Mouse (Mus musculus) MN1 (cell line): ENCODE results near the gene Lefty2.
A peak's percentile ranks its signal among the peaks of the same experiment; 100 is the strongest.
"Not testable (repeated sequence)": the region's sequence is repeated elsewhere in the genome, so short reads cannot be mapped to it uniquely, and the experiment has no call there.

ENCODE experiments used
- DNase-seq: peaks from one replicate; pipeline ENCODE4 v3.0.0-alpha.2; 2016; ENCODE audit warnings: low spot score

Lefty2 gene

DNA sequence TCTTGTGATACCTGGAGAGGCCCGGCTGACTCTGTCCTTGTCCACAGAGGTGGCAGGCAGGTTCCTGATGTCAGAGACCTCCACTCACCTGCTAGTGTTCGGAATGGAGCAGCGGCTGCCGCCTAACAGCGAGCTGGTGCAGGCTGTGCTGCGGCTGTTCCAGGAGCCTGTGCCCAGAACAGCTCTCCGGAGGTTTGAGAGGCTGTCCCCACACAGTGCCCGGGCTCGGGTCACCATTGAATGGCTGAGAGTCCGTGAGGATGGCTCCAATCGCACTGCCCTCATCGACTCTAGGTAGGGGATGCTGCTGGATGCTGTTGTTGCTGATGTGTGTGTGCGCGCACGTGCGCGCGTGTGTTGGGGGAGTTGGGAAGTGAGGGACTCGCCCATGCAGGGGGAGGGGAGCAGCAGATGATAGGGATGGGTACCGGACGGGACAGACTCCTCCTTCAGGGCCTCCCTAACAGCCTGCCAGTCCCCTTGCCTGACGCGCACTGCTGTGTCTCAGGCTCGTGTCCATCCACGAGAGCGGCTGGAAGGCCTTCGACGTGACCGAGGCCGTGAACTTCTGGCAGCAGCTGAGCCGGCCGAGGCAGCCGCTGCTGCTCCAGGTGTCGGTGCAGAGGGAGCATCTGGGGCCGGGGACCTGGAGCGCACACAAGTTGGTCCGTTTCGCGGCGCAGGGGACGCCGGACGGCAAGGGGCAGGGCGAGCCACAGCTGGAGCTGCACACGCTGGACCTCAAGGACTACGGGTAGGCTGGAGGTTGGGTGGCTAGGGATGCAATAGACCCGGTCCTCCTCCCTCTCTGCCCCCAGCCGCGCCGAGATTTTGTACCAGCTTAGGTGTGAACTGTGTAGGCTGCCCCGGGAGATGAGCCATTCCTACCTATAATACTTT lies 1.4 kb downstream of the Lefty2 start:
- DNase-seq = not testable (repeated sequence)

DNA sequence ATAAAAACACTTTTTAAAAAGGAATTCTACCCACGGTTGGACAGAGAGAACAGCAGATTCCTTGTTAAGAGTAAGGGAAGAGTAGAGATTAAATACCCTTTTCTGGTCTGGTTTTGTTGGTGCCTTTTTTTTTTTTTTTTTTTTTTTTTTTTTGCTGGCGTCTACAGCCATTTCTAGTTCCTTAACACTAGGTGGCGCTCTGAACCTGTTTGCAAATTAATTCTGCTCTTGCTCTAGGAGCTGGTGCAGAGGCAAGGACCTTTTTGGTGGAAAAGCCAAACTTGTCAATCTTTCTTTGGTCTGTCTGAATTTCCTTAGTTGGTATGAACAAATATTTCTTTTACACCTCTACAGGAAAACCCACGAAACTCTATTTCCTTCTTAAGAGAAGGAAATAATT lies 8.2 kb downstream of the Lefty2 start:
- DNase-seq = peak; percentile 89

DNA sequence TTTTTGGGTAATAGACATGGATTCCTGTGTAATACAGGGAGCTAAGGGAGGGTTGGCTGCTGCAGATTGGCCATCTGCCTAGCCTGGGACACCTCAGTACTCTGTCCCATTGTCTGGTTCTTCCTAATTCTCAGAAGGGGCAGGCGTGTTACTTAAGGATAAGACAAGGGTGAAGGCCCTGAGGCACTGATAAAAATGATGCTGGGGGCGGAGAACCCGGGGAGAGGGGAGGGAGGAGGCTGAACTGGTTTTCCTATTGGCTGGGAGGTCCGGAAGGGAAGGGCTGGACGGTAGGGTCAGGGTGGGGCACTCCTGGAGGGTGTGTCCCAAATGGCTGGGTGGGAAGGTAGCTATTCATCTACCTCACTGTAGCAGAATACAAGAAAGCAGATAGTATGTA lies 10.0 kb downstream of the Lefty2 start:
- peak; percentile 66 for DNase-seq

DNA sequence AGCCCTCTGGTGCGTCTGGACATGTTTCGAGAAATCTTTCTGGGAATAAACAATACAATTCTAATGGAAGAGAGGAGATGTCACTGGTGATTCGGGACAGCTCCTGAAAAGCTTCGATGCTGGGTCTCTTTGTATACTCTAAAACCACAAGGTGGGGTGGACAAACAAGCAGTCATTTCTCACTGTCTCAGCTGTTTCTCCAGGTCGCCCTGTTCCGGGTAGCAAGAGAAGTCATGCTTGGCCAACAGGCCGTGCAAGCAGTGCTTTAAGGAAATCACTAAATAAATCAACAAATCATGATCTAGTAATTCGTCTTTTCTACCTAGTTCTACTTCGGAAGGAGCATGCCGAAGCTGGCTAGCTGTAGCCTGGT lies 10.7 kb downstream of the Lefty2 start:
- no peak for DNase-seq

DNA sequence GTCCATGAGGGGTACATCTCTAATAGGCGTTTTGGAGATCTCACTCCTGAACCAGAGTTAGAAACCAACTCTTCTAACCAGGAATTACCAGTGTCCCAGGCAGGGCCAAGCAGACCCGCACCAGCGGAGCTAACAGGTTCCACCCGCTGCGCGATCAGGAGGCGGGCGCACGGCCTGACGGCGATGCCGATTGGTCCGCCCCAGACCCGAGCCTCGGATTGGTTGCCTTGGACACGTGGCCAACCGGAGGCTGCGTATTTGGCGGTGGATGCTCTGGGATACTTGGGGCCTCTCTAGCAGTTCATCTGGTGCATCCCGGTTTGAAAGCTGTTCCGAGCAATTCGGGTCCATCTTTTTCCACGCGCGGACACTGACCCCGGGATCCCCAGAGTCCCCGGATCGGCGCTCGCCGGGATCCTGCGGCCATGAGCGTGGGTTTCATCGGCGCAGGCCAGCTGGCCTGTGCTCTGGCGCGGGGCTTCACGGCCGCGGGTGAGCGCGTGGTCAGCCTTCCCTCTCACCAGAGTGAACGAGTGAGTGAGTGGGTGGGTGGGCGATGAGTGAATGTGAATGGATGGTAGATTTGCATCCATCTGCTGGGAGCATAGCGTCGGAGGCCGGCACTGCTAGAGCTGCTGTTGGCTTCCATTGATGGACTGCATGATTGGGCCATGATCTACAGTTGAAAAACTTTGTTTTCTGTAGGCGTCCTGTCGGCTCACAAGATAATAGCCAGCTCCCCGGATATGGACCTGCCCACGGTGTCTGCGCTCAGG lies 11.3 kb downstream of the Lefty2 start, which contains the start of gene Pycr2:
Gene Pycr2, plus strand, starts transcription at position 255 of the 776 bp plus-strand sequence.
- peak; percentile 98 for DNase-seq

DNA sequence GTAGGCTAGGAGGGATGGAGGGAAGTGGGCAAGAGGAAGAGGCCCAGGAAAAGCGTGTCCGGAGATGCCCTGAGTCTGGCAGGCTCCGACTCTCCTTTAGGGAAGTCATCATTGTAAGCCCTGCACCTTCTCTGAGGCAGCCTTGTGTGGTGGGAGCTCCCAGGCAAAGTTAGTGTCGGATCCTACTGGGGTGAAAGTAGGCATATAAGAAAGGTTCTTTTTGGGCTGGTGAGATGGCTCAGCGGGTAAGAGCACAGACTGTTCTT lies 11.8 kb downstream of the Lefty2 start:
- peak; percentile 49 for DNase-seq

DNA sequence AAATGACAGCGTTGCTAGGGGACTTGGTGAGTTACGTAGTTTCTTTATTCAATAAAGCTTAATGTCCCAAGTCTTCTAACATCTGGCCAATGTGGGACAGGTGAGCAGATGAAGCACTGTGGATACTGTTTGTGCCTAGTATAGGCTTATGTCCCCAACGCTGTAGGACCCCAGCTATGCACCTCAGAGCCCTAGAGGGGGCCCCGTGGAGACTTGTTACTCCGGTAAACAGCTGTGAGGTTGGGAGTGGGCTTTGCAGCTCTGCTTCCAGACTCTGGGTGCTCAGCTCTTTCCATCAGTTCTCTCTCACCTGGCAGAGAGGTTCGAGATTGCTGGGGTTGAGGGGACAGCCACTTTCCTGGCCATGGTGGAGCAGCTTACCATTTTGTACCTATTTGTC lies 12.4 kb downstream of the Lefty2 start:
- DNase-seq = no peak

DNA sequence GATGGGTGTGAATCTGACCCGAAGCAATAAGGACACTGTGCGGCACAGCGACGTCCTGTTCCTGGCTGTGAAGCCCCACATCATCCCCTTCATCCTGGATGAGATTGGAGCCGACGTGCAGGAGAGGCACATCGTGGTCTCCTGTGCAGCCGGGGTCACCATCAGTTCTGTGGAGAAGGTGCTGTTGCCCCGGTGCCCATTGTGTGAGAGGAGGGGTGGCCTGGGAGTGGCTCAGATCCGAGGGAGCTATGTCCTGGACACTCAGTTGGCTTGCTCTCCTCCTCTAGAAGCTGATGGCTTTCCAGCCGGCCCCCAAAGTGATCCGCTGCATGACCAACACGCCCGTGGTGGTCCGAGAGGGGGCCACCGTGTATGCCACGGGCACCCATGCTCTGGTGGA lies 13.0 kb downstream of the Lefty2 start:
- DNase-seq = no peak

DNA sequence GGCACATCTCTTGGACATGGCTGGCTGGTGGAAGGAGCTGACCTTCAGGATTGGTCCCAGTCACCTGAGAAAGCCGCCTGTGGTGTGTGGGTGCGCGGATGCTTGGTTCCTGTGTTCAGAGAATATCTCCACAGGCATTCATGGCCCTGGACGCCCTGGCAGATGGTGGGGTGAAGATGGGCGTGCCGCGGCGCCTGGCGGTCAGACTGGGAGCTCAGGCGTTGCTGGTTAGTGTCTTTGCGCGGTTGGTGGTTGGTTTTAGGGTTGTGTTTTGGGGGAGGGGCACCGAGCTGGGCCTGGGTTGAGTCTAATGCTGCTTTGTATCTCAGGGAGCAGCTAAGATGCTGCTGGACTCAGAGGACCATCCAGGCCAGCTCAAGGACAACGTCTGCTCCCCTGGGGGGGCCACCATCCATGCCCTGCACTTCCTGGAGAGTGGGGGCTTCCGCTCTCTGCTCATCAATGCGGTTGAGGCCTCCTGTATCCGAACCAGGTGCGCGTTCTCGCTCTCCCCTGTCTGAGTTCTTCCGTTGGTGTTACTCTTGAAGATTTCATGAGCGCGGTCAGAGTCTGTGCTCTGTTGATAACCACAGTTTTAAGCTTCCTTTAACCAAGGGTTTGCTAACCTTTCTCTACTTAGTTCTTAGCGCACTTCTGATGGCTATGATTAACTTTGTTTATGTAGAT lies 13.7 kb downstream of the Lefty2 start:
- no peak for DNase-seq

DNA sequence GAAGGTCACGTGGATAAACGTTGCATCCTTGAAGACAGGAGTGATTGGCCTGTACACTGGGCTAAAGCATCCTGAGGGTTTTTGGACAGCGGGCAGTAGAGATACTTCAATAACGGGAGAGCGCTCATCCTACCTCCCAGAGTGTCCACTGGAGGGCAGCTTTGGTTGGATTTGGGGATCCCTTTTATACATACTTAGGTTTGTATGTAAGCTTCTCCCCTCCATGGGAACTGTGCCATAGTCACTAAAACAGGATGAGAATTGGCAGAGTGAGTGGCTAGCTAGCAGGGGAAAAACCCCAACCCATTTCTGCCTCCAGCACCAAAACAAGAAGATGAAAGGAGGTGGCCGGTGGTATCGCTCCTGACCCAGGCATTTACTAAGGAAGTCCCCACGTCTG lies 18.2 kb downstream of the Lefty2 start:
- DNase-seq = peak; percentile 62

DNA sequence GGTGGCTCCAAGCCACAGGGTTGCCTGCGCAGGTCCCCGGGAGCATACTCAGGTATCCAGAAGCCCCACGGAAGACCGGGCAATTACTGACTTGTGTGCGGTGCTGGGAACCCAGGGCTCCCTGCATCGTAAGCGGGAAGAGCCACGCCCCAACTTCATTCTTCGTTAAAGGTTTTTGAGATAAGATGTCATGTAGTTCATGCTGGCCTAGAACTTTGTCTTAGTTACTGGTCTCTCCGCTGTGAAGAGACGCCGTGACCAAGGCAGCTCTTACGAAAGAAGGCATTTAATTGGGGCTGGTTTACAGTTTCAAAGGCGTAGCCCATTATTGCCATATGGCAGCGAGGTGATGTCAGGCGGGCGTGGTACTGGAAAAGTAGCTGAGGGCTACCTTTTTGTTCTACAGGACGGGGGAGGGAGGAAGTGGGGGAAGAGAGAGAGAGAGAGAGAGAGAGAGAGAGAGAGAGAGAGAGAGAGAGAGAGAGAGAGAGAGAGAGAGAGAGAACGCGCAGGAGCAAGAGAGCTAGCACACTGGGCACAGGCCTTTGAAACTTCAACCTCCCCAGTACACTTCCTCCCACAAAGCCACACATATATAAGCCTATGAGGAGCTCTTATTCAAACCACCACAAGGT lies 18.9 kb downstream of the Lefty2 start:
- peak; percentile 54 for DNase-seq

DNA sequence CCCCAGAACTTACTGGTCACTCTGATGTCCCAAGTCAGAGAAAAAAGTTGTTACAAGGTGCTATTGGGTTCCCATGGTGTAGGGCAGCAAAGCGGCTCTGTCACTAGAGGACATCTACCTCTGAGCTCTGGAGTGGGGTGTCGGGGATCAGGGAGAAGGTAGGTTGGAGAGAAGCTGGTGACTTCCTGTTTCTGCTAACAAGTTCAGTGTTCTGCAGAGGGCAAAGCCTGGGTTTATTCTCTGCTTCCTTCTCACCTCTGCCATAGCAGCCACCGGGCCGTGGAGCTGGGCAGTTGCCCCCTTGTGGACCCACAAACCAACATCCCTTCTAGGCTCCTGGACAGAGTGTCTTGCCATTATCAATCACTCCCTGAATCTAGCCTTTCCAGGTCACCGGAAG lies 19.9 kb downstream of the Lefty2 start:
- no peak for DNase-seq

DNA sequence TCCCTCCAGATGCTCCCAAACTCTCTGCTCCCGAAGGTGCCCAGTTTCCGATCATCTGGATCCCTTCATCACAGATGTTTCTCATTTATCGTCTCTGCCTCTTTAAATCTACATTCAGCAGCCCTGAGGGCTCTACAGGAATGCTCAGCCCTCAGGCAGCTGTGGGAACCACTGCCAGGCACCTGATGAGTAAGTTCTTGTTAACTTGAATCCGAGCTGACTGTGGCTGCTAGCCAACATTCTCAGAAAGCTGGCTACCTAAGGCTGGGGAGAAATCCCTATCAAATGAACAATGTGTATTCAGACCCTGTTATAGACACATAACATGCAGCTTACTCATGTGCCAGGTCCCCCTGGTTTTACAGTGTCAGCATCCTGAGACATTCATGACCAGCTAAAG lies 20.9 kb downstream of the Lefty2 start:
- no peak for DNase-seq

DNA sequence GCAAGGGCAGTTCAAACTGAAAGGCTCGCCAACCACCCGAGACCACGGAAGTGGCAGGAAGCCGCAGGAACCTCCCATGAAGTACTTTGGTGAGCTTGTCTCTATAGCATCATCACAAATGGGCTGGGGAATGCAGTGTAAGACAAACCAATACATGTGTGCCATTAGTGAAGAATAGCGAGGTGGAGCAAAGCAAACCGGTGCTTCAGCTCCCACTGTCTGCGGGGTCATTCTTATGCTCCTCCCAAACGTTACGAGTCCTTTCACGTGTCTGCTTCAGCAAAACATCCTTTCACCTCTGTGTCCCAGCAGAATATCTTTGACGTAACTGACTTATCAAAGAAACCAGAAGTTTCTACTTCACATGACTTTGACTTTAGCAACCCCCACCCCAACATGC lies 23.5 kb downstream of the Lefty2 start:
- no peak for DNase-seq

DNA sequence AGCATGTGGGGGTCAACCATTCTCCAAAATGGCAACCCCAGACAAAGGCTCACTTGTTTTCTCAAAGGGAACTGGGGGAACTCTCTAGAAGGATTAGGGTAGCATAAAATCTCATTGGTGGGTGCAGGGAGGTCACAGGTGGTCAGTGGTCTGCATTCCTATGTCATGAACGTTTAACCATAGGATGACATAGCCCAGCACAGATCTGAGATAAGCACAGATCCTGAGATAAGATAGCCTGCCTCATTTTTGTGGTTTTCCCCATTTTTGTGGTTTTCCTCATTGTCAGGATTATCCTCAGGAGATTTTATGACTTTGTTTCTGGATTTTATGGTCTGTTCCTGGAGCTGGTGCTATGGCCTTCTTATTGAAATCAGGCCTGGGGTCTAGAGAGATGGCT lies 24.1 kb downstream of the Lefty2 start:
- DNase-seq = no peak

DNA sequence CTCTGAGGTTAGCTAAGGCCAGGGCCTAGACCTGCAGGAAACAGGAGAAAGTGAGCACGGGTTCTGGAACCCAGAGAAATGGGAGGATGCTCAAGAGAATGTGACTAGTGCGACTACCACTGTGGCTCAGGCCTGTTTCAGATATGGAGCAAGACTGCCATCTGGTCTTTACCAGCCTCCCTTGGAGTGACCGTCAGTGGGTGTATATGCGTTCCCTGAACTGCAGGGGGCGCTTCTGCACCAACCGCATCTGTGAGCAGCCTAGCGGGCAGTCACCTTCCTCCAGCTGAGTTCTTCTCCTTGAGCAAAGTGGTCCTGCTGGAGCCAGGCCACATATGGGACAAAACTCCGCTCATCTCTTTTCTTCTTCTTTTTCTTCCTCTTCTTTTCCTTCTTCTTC lies 26.8 kb downstream of the Lefty2 start:
- no peak for DNase-seq

DNA sequence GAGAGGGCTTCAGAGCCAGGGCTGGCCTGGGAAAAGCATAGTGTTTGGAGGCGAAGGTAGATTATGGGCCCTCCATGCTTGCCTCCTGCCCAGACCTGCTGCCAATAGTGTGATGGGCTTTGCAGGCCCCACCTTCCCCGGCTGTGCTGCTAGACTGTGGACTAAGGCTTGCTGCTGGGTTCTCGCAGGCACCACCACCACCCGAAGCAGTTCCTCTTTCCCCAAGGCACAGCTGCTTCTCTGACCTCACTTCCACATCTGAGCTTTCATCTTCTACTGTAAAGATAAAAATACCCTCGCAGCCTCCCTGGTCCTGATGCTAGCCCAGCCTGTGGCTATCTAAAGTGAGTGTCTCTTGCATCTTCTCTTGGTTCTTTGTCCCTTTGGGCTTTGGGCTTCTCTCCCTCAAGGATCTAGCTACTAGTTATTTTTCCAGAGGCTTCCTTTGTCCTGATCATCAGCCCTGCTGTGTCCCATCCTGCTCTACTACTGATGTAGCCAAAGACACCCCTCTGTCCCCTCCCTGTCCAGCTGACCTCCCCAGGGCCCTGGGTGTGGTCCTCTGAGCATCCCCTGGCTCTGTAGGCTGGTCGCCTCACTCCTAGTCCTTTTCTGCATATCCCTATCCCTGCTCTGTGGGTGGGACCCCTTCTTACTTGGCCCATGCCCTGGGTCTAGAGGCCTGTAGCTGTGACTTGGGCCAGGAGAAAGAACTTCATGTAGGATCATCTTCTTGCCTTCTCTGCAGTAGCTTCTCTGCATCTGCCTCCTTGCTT lies 29.6 kb downstream of the Lefty2 start:
- no peak for DNase-seq

DNA sequence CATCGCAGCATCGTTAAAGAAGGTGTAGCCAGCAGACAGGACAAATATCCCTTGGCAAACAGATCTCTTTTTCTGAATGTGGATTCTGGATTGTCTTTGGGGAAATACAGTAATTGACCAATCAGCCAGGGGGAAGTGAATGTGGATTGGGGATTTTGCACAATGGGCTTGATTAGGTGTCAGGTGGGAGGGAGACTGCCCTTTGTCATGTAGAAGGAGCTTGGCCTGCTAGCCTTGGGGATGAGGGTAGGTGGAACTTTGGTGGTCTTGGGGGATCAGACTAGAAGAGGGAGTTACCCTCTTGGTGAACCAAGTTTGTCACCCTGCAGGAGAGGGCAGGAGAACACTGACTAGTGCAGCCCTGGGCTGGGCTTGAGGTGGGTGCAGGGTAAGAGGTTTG lies 31.8 kb downstream of the Lefty2 start:
- DNase-seq = no peak

DNA sequence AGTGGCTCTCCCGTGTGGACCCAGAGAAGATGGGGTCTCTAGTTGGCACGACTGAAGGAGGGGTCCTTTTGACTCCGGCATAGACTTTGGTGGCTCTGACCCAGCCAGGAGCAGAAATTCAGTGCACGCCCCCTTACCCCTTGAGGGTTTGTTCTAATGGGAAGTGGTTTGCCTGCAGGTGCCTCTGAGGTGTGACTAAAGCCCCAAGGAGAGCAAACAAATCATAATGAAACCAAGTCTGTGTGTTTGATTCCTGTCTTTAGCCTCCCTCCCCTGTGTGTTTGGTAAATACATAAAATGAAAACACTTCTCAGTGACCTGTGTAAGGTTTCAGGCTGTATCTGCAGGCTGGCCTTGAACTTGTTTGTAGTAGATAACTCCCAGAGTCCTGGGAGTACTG lies 33.4 kb downstream of the Lefty2 start:
- no peak for DNase-seq

DNA sequence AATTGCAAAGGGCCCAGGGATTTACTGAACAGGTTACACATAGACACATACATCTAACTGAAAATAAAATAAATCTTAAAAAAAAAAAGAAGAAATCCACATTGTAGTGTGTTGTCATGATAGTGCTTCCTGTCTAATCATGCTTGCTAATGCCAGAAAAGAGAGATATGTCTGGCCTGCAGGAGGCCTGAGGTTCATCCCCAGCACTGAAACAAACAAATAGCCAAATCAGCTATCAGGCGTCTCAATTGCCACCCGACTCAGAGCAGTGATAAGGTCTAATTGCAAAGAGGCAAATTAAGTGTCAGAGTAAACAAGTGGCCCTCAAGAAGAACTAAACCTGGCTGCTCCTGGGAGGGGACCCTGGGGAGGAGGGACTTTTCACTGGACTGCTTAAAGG lies 36.7 kb downstream of the Lefty2 start:
- no peak for DNase-seq

DNA sequence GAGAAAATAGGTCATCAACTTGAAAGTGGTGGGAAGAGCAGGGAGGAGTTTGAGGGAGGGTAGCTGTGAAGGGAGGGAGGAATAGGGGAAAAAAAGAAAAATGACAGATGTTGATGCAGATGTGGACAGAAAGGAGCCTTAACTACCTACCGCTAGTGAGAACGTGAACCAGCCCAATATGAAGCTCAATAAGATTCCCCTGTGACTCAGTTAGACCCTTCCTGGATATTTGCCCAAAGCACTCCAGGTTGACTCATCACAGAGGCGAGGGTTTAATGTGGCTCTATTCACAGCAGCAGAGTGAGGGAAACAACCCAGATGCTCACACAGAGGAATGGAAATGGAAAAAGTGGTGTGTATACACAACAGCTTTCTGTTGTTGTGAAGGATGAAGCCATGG lies 38.2 kb downstream of the Lefty2 start:
- DNase-seq = peak; percentile 75

DNA sequence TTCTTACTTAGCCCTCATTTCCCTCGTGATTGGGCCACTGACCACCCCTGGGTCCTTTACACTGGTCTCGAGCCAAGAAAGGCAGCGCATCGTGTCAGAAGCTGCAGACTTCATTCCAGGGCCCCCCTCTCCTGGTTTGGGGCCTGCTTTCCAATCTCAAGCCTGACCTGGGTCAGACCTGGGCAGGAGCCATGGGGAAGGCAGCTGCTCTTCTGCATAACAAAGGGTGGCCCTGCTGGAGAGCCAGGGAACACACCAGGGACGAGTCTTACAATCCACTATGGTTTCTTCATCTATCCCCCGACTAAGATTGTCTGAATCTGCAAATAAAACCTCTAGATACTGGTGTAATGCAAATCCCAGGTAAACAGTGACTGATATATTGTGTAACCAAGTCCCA lies 40.8 kb downstream of the Lefty2 start:
- DNase-seq = no peak
